Mouse (Mus musculus): Measurements from ENCODE around the gene Adgre1.
"Not testable (repeated sequence)": the region's sequence is repeated elsewhere in the genome, so short reads cannot be mapped to it uniquely, and the experiment has no call there.

GRCm38 (mm10) chr17:57335194-57335593, 23.3 kb upstream of the Adgre1 start:
- not testable (repeated sequence) for TF ChIP-seq CTCF (IDR thresholded peaks at IDR 0.05; ENCODE audit: low read depth, low read length); TAL1 (conservative IDR thresholded peaks at IDR 0.05; ENCODE audit: low read depth, low read length); GATA1 (IDR thresholded peaks at IDR 0.05; ENCODE audit: borderline replicate concordance, low read length); POLR2AphosphoS5 (IDR thresholded peaks at IDR 0.05; ENCODE audit: insufficient replicate concordance, low read depth, low read length); GATA2 (IDR thresholded peaks at IDR 0.05; ENCODE audit: borderline replicate concordance, low read depth, low read length)
